Mouse (Mus musculus) kidney, postnatal 36 days (tissue): ENCODE measurements at regions not wholly inside any gene's neighbourhood (a gene's known extent, or its start where the extent isn't known, plus 50 kb on each side); places are given as distances from the start of the nearest gene placed in this dataset.
A peak's percentile ranks its signal among the peaks of the same experiment; 100 is the strongest.
"Not testable (repeated sequence)": the region's sequence is repeated elsewhere in the genome, so short reads cannot be mapped to it uniquely, and the experiment has no call there.

Experiments used
- DNase-seq, 2 experiments: peaks; one replicate each; pipeline ENCODE4 v3.0.0; 2021 to 2022; ENCODE audit warnings: mixed read lengths in 2 of 2

DNA sequence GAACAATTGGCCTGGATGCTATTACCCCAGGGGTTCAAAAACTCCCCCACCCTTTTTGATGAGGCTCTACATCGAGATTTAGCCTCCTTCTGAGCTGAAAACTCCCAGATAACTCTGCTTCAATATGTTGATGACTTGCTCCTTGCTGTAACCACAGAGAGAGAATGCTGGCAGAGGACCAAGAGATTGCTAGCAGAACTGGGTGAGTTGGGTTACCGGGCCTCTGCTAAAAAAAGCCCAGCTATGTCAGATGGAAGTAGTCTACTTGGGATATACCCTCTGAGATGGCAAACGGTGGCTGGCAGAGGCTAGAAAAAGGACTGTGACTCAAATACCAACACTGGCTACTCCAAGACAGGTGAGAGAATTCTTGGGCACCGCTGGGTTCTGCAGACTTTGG, 63.9 kb upstream of the Gm906 start:
- not testable (repeated sequence) for DNase-seq

DNA sequence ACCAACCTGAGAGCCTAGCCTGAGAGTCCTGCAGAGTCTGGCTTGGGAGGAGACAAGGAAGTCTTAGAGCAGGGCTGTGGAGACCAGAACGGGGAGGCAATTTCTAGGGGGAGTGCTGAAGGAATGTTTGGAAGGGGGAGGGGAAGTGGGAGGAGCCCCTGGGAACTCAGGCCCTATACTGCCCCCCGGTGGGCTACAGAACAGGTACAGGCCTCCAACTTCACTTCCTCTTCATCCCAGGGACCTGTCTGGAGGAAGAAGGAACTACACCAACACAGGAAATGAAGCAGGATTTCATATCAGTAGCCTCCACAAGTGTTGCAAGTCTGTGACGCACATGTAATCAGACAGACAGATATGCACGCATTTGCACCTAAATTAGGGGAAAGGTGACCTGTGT, 72.4 kb upstream of the Gm906 start:
- DNase-seq = peak; percentile 2 to 36

- no peak for DNase-seq
Measured at GRCm38 (mm10) chr13:50328614-50329013, 78.5 kb upstream of the Gm906 start.

GRCm38 (mm10) chr13:50344121-50344520, 73.5 kb upstream of the Fbxw17 start:
- no peak for DNase-seq

GRCm38 (mm10) chr13:50351946-50352345, 65.7 kb upstream of the Fbxw17 start:
- no peak for DNase-seq

- no peak for DNase-seq
Measured at GRCm38 (mm10) chr13:50355265-50355664, 62.4 kb upstream of the Fbxw17 start.

GRCm38 (mm10) chr13:50359536-50359935, 58.1 kb upstream of the Fbxw17 start:
- DNase-seq = no peak
